Mouse (Mus musculus) naive thymus-derived CD4-positive, alpha-beta T cell, adult 2 months (primary cell): ENCODE measurements at regions not wholly inside any gene's neighbourhood (a gene's known extent, or its start where the extent isn't known, plus 50 kb on each side); places are given as distances from the start of the nearest gene placed in this dataset.
"Not testable (repeated sequence)": the region's sequence is repeated elsewhere in the genome, so short reads cannot be mapped to it uniquely, and the experiment has no call there.

Experiments used
- DNase-seq: peaks from one replicate; pipeline ENCODE4 v3.0.0-alpha.2; 2011; ENCODE audit warnings: low read depth

DNA sequence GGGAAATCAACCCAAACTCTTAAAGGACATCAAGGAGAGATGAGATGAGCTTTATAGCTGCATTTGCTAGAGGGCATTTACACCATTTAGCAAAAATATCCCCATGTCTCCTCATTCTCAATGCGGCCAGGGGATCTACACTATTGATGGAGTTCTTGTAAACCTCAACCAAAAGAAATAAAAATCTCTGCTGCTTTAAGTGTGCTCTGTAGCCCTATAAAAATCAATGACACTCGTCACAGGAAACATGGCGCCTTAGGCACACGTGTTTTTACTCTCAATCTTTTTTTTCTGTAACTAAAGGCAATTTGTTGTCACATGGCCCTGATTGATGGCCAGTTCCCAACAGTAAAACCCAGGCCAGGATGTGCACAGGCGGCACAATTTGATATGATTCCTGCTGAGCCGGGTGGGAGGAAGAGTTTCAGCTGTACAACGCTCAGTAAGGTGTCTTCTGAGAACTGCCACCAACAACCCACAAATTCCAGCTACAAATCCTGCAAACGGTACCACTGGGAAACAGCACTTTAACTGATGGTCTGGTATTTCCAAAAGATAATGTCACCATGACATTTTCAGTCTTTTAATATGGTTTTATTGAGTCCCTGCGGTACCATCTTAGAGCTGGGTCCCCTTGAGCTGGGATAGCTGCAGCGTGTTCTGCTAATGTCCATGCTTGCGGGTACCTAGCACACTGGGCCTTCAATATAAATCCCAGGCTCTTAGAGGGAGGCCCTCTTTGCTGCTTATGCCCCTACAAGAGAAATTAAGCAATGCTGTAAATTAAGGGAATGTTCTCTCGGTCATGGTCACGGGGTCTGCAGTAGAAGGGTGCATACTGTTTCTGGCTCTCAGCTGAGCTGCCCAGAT, 78.8 kb downstream of the Tpbg start:
- DNase-seq: no peak

DNA sequence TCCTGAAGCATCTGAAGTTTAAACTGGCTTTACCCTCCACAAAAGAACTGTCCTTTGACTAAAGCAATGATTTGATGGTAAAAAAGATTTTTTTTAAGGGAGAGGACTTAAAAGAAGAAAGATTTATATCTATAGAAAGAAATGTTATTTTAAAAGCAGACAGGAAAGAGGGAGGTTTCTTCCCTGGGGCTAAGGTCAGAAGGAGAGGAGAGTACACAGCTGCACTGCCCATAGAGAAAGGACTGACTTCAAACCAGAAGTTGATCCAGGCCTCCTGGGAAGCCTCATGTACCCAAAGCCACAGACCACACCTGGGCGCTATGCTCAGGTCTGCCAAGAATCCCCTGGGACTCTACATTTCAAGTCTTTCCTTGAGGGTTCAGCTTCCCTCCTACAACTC, 83.1 kb downstream of the Tpbg start:
- DNase-seq: no peak

DNA sequence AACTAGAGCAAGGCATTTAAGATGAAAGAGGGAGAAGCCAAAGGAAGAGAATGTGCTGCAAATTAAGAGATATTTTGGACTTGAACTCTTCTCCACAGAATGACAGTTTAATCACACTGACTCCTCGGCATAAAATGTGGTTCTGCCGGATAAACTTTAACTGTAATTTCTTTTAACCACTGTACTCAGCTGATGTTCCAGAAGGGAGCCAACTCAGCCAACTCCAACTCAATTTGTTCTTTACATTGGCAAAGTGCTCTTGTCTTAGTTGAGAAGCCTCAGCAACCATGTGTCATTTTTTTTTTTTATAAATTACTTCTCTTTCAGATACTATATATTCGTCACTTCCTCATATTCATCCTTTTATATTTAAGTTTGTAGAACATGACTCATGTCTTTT, 90.0 kb downstream of the Tpbg start:
- DNase-seq: no peak

DNA sequence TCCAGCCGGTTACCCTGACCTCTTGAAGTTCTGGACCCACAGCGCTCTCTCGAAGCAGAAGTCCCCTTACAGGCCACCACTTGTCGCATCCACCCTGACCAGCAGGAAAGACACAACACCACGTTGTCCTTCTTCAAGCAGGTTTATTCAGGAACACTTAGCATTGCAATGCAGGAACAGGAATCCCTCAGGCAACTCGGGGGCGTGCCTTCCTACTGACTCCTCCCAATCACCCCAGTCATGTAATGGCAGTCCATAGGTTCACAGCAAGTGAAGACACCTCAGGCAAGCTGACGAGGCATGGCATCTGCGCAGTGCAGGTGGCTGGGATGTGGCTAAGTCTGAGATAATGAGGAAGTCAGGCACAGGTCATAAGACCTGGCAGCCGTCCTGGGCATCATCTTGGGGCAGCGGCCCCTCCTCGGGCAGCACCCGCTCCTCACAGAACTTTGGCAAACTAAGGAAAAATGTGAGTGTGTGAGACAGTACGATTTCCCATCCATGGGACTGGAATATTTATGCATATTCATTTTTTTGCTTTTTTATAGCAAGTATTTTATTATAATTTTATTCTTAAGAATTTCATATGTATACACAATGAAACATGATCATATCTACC, 101.0 kb downstream of the Tpbg start:
- not testable (repeated sequence) for DNase-seq

DNA sequence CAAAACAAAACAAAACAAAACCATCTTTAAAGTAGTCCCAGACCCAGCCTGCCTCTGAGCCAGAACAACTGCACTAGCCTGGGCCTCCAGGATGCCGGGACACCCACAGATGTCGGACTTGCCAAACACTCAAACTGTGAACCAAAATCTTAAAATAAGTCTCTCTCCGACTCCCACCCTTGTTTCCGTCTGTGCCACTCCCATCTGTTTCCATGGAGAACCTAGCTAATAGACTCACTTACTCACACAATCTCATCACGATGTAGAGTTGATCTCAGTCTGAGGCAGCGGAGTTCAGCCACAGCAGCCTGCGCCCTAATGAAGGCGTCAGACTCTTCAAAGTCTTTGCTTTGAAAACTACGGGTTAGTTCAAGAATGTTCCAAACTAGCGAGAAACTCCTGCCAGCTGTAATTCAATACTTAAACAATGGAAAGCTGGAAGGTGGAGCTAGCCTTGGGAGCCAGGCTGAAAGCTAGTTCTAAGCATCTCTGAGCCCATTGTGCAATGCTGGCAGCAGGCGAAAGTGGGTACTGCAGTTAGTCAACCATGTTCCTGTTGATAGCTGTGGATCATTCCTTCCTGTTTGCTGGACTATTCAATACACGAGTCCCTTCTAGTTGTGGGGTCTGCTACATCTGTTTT, 106.4 kb downstream of the Tpbg start:
- DNase-seq: no peak

DNA sequence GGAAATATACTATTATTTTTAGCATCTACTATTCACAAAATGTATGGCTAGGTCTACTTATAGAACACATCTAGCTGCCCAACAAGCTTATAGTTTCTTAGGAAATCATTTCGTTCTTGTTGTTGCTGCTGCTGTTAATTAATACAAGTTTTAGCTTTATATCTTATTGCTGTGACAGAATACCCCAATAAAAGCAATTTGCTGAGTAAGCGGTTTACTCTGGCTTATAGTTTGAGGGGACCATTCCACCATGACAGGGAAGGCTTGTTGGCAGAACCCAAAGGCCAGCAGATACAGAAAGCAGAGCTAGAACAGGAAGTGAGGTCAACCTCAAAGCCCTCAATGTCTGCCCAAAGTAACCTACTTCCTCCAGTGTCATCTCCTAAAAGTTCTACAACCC, 109.6 kb downstream of the Tpbg start:
- DNase-seq: no peak

DNA sequence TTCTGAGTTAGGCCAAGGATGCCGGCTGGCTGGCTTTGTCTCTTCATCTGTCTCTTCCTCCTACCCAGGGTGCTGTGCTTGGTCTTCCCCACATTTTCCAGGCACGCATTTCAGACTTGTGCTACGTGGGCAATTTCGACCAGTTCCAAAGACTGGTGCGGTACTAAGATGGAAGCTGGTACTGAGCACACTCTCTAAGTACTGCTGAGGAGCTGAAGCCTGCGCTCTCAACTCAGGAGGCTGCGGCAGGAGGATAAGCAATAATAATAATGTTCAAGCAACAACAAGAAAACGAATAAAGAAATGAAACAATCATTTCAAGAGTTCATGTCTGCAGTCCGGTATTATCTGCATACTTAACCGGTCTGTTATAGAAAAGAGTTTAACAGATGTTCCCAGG, 127.9 kb downstream of the Tpbg start:
- DNase-seq: no peak

DNA sequence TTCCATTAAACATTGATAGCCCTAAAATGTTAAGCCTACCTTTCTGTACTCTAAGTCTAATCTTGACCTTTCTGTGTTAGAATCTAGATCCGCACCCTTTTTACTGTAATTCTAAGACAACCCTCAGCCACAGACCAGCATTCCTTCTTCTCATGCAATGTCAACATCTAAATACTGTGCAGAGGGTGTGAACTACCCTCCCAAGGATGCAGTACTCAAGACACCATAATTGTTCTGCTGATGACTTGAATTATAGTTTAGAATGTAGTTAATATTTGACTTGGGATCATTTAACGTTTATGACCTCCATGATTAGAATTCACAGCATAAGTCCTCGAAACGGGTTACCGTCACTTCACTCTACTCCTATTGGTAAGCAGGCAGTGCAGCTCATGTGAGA, 139.2 kb downstream of the Tpbg start:
- DNase-seq: no peak

DNA sequence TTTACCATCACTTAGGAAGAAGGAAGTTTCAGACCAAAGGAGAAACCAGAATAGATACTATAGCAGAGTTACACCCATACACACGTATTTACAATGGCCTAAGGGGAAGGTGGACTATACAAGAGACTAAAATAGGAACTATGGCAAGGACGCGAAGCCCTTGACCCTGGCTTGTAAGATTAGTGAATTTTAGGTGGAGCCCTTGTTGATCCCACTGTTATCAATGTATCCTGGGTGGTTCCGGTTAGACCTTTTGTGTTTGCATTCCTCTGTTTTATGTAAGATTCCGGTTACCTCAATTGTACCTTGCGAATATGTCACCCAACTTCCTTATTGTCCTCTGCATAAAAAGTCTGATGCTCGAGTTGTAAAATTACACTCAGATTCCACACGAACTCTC, 141.3 kb downstream of the Tpbg start:
- DNase-seq: not testable (repeated sequence)

DNA sequence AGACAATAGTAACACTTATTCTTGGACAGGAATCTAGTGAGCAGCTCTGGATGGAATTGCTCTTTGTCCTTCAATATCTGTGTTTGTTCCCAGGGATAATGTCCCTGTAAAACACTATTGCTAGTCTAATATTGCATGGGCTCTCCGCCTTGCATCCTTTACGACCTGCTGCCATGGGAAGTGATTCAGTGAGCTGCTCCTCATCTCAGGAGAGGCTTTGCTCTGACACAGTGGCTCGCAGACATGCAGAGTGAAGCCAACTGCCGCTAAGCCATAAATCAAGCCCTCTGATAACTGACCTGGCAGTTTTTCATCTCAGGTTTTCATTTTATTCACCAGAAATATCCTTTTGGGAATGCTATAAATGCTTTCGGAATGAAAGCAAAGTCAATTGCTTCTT, 143.5 kb downstream of the Tpbg start:
- DNase-seq: no peak

DNA sequence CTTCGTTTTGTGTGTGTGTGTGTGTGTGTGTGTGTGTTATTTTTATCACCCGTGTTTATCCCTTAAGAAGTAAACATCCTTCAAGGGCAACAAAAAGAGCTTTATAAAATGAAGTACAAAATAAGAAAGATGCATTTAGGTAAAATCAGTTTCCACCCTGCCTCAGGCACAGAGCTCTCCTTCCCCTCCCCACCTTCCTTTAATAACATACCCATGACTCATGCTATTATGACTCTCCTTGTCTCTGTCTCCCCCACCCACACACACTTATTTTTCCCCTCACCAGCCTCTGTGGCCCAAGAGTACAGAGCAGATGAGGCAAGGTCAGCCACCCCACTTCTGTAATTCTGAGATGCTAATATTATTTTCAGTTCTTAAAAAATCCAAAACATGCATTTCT, 144.0 kb downstream of the Tpbg start:
- no peak for DNase-seq

DNA sequence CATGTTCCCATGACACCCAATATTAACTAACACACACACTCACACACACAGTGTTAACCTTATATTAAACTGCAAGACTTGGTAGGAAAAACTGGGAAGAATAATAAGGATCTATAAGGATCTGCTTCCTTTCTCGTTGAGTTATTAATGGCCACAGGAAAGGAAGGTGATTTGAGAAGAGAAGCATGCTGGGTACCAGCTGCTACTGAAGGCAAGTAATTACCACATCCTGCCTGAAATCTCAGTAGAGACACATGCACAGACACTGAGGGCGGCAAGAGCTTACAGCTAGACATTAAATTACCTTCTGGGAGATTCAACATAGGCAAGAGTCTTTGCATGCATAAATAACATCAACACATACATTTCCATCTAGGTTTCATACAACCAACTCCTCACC, 160.8 kb downstream of the Tpbg start:
- DNase-seq: no peak

DNA sequence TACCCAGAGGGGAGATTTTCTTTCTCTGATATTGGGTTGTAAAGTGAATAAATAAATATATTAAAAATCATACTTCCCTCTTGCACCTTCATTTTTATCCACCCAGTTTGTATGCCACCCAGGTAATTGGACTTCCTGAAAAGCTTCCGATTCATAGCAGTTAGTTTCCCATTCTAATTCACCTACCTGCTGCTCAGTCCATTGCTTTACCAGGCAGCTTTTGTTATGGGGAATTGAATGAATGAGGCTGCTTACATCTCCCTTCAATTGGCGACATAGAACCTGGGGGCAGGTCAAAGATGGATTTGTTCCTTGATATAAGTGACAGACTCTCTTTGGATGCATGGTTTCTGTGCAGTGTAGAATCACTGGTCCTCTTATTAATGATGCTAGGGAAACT, 169.5 kb downstream of the Tpbg start:
- no peak for DNase-seq

DNA sequence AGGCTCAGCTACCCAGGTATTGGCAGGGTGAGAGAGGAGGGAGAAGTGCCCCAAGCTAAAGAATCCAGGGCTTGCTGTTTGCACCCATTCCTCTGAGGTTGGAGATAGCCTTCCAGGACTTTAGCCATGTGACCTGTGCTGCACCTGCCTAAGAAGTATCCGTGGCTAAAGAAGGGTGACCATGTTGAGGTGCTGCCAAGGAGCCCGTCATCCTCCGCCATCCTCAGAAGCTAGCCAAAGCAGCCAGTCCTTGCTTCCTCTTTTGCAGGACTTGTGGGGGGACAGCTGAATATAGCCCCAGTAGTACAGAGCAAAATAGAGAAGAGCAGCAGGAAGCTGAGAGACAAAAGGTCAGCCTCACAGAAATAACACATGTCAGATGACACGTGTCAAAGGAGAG, 173.7 kb downstream of the Tpbg start:
- no peak for DNase-seq

DNA sequence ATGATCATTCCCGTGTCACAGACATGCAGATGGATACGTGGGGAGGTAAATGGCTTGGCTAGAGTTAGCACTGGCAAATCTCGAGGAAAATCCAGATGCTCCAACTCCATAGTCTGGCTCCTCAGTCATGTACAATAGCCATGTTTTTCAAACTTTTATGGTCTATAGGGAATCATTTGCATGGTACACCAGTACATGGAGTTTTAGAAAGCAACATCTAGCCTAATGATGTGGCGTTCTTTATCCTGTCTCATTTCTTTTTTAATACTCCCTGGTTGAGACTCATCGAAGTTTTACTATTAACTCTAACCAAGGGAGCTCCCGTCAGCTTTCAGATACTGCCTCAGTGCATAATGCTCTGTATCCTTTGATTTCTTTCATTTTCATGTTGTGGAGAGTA, 178.0 kb downstream of the Tpbg start:
- no peak for DNase-seq

DNA sequence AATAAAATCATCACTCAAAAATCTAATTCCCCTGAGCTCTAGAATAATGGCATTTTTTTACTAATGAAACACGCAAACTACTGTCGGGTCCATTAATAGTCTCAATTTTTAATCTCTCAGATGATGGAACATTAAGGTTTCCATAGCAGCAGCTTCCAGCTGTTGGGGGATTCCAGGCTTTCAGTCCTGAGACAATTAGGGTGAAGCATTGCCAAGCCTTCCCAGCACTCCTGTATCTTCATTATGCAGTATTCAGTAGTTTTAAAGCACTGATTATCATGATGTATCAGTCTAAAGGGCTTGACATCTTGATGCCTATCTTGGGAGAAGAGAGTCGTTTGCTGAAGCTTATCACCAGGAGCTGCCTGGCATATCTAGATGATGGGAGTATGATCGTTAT, 178.6 kb downstream of the Tpbg start:
- DNase-seq: no peak

DNA sequence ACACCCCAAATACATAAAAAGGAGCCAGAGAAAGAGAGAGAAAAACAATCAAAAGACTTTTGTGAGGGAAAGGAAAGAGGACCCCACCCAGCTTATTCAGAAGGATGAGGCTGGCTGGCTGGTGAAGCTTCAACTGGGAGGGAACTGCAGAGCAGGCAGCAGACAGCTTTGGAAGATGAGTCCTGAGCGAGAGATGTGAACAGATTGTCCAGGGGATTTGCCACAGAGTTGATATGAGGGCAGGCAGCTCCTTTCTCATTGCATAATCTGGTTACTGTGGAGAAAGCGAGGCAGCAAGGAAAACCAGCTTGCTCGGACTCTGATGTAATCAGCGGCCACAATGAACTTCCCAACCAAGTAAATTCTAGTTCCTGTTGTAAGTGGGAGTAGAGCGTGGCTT, 188.6 kb downstream of the Tpbg start:
- DNase-seq: no peak

DNA sequence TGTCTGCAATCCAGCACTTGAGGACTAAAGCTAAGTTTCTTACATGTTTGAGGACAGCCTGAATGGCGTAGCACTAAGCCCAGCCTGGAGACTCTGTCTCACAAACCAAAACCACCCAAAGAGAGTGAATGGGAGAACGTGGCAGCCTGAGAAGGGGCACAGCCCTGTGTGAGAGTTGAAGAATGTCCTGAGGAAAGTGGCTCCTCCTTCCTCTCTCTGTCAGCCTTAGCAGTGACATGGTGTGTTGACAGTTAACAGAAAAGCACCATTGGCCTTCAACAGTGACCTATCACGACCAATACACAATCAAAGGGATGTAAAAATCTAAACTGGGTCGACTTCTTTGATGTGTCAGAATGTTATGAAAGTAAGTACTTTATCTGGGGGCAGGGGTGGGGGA, 201.9 kb downstream of the Tpbg start:
- no peak for DNase-seq

DNA sequence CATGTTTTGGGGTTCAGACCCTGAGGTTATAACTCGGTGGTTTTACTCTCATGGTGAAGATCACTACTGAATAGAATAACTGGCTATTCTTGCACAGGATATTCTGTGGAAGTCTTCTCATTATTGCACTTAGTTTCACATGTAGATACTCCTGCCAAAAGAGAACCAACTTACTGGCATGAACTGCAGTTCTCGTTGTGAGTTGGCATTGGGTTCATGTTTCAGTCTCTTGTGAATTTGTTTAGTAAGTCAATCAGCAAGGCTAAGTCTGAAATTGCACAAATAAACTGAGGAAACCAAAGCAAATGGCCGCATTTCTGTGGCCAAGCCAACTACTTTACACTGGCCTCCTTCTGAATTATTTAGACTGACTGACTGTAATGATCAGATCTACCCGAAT, 215.9 kb downstream of the Tpbg start:
- no peak for DNase-seq

DNA sequence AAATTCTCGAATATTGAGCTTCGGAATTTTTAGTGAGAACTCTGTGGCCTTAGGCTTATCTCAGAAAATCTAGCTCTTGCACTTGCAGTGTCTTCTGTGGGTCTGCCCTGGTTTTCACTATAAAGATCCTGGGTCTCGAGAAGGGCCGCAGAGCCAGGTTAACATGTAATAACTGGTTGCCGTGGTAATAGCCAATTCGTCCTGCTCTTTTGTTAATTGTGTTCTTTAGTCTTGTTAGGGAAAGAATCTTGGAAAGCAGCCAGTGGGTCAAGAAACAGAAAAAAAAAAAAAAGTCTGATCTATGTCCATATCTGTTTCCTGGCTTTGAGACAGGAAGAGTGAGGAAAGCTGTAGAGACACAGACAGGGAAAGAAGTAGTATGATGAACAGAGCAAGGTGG, 217.9 kb downstream of the Tpbg start:
- DNase-seq: no peak

DNA sequence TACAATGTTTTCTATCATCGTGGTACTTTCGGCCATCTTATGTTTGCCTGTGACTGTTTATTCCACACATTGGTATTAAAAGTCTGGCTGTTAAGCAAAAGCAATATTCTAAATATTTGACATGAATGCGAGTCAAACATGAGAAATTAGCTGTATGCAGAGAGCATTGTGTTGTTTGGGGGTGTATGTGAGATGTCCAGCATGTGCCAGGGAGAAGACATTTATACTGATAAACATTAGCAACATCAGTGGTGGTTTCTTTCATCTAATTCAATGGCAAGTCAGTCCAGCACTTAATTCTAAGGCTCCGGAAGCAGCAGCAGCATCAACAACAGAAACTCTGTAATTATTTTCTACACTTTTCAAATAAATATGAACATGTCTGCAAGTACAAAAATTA, 219.1 kb downstream of the Tpbg start:
- no peak for DNase-seq

DNA sequence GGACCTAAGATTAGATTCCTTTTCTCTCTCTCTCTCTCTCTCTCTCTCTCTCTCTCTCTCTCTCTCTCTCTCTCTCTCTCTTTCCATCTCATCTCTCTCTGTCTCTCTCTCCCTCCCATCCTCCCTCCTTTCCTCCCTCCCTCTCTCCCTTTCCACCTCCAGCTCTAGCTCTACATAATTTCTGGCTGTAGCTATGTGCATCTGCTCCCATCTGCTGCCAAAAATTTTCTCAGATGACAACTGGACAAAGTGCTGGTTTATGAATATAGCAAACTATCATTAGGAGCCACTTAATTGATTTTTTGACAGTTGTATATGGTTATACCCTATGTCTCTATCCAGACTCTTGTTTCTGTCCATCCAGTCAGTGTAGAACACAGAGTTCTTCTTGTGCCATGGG, 237.1 kb downstream of the Tpbg start:
- no peak for DNase-seq

DNA sequence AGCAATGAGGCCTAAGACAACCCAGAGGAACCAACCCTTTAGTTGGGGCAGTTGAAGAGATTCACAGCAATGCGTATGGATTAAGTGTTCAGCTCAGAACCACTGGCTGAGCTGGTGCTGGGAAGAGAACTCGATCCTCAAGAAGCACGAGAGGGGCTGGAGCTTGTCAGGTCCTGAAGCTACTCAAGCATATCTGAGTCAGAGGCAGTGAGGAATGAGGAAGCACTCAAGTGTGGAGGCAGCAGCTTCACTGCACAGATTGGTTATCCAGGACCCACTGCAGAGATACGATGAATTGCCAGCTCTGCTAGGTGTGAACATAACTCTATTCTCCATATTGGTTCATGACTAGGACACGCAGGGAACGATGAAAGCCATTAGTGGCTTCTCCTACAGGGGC, 239.7 kb downstream of the Tpbg start:
- no peak for DNase-seq

DNA sequence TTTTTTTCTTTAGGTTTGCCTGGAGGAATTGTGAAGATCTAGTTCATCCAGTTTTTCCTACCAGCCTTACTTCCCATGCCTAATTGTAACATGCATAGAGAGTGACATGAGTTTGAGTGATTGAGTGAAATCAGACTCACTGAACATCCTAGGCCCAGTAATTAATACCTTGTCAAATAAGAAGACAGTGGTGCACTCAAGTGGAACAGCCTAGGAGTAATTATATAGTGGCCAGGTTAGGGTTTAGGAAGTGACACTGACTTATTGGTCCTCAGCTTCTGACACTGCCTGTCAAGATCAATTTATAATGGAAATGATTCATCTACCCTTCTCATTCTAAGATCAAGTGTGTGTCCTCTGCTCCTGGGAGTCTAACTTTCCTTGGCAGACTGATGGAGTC, 250.8 kb downstream of the Tpbg start:
- DNase-seq: no peak
